Mouse (Mus musculus) thymus, postnatal 14 days (tissue): ENCODE measurements around the gene Tmc8.
"Not testable (repeated sequence)": the region's sequence is repeated elsewhere in the genome, so short reads cannot be mapped to it uniquely, and the experiment has no call there.

Experiments used
- DNase-seq: peaks from one replicate; pipeline ENCODE4 v3.0.0; 2021

The Tmc8 gene

DNA sequence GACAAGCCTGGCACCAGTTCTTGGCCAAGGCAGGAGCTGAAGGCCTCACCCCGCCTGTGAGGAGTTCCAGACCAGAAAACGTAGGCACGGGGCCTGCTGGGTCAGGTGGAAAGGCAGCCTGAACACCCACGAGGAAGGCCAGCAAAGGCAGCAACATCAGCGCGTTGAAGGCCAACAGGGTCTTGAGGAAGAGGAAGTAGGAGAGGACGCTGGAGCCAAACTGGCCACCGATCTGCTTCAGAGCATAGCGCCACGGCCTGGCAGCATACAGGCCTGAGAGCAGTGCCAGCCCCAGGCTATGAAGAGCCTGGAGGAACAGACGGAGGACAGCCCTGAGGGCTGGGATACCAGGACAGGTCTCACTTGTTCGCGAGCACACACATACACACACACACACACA, 6.3 kb upstream of the Tmc8 start:
- no peak for DNase-seq

- DNase-seq: no peak
Measured at GRCm38 (mm10) chr11:117776085-117776792, 5.6 kb upstream of the Tmc8 start.

- DNase-seq: peak; percentile 56
Measured at GRCm38 (mm10) chr11:117777111-117777510, 4.8 kb upstream of the Tmc8 start.

DNA sequence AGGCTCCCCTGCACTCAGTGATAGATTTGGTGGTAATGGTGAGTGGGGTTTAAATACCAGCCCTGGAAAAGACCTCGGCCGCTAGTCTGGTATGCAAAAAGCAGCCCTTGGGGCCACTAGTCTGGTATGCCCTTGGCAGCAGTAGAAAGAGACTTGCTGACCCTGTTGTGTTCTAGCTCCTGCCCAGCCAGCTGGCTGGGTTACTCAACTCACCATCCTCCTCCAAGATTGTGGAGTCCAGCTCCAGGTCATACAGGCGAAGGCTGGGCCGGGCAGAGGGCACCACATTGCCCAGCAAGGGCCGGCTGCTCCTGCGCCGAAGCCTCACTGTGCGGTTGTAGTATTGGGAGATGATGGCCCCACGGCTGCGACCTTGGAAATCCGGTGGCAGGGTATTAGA, 3.8 kb upstream of the Tmc8 start:
- DNase-seq: no peak

- peak; percentile 43 for DNase-seq
Measured at GRCm38 (mm10) chr11:117778851-117779433, 2.9 kb upstream of the Tmc8 start.

DNA sequence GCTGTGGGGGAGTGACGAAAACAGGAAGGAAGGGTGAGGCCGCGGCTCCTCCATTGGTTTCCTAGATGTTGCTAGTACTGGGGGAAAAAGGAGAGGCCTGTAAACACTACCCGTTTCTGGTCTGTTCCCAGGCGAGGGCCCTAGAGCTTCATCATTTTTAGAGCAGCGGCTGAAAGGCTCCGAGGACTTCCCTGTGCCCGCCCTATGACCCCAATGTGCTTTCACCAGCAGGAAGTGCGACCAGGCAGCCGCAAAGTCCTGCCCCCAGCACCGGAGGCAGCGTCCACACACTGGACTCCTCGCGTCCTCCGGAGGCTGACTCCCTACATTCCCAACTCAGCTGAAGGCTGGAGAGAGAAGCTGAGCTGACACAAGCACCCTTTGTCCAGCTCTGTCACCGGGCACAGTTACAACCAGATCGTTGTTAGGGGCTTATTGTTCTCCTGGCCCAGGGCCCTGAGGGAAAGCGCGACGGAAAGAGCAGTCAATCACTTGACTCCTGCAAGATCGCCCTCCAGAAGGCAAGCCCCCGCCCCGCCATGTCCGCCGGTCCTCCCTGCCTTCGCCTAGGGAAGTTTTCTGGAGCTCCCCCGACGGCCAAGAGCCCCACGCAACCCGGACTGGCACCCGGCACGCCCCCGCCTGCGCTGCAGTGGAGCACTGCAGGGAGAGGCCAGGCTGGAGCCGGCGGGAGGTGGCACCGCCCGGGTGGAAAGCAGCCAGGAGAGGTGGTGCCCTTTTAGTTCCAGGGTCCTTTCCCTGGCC, 2.3 kb upstream of the Tmc8 start:
- peak; percentile 65 for DNase-seq

DNA sequence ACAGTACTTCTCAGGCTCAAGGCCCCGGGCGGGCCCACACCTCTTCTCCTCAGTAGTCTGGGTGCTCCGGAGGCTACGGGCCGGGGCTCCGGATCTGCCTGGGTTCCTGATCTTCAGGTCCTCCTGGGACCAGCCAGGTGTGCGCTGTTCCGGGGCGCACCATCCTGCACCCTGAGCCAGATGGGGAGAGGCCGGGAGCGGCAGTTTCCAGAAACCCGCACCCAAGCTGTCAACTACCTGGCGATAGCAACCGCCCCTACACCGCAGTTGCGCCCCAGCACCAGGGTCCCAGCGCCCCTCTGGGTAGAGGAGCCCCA, 1.7 kb upstream of the Tmc8 start:
- no peak for DNase-seq

DNA sequence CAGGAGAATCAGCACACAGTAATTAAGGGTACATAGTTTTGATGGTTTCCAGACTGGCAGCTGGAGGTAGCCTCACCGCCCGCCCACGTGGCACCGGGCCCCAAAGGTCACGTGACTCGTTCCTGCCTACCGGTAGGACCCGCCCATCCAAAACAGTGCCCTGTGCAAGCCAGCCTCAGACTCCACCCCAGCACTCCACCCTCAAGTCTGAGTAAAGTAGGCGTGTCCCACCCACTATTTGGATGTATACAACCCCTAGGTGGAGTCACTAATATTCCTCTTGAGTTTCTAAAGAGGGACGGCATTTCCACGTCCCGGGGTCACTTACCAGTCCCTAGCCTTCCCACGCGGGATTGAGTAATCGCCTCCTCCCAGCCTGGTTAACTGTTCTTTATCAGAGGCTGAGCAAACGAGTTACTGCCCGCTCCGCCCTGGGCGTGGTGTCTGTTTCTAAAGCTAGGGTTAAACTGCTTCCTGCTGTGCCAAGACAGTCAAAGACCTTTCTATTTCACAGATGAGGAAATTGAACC, 1.2 kb upstream of the Tmc8 start:
- peak; percentile 96 for DNase-seq

GRCm38 (mm10) chr11:117781199-117781821, 566 bp upstream of the Tmc8 start:
- DNase-seq: peak; percentile 91

DNA sequence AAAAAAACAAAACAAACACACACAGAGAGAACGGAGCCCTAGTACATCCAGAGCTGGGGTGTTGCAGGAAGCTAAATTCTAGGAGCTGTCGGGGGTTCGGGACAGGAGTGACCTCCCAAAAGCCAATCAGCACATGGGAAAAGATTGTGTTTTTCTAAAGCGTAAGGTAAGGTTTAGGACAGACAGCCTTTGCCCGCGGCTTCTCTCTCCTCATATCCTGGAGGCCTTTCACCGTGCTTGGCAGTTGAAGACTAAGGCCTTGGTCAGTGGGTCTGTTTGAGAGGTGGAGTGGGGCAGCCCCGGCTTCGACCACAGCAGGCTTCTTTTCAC, 794 bp downstream of the Tmc8 start:
- no peak for DNase-seq

DNA sequence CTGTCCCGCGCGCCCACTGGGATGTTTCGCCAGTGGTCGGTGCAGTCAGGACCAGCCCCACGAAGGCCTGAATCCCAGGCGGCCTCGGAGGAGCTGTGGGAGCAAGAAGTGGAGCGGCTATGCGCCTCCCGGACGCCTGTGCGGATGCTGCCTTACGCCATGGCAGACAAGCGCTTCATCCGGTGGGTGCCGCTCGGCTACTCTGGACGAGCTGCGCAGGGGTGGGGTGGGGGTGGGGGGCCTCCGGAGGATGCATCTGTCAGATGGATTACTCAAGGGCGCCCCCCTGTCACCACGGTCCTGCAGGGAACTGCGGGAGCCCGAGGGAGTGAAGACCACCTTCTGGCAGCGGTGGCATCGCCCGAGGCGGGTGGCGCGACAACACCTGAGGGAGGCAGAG, 1.2 kb downstream of the Tmc8 start:
- DNase-seq: peak; percentile 97

- DNase-seq: peak; percentile 58
Measured at GRCm38 (mm10) chr11:117783683-117784309, 1.9 kb downstream of the Tmc8 start.

GRCm38 (mm10) chr11:117786294-117786693, 4.4 kb downstream of the Tmc8 start:
- DNase-seq: peak; percentile 82

- DNase-seq: not testable (repeated sequence)
Measured at GRCm38 (mm10) chr11:117788481-117788880, 6.6 kb downstream of the Tmc8 start.

- DNase-seq: peak; percentile 72
Measured at GRCm38 (mm10) chr11:117790286-117790685, 8.4 kb downstream of the Tmc8 start.

DNA sequence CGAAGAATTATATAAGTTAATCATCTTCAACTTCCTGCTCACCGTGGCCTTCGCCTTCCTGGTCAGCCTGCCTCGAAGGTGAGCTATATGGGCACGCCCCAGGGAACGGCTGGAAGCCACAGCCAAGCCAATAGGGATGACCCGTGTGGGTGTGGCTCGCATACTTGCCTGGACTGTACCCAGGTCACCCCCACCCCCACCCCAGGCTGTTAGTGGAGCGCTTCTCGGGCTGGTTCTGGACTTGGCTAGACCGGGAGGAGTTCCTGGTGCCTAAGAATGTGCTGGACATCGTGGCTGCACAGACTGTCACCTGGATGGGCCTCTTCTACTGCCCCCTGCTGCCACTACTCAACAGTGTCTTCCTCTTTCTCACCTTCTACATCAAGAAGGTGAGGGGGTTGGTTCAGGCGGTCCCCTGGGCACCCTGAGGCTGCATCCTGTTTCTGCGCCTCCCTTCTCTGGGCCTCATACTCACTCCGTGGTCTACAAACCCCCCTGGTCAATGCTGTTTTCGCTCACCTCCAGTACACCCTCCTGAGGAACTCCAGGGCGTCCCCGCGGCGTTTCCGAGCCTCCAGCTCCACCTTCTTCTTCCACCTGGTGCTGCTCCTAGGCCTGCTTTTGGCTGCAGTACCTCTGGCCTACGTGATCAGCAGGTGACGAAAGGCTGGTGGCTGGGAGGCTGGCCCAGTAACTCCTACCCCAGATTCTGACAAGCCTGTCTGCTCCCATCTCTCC, 9.0 kb downstream of the Tmc8 start:
- peak; percentile 44 for DNase-seq

GRCm38 (mm10) chr11:117791441-117791761, 9.5 kb downstream of the Tmc8 start:
- DNase-seq: no peak

DNA sequence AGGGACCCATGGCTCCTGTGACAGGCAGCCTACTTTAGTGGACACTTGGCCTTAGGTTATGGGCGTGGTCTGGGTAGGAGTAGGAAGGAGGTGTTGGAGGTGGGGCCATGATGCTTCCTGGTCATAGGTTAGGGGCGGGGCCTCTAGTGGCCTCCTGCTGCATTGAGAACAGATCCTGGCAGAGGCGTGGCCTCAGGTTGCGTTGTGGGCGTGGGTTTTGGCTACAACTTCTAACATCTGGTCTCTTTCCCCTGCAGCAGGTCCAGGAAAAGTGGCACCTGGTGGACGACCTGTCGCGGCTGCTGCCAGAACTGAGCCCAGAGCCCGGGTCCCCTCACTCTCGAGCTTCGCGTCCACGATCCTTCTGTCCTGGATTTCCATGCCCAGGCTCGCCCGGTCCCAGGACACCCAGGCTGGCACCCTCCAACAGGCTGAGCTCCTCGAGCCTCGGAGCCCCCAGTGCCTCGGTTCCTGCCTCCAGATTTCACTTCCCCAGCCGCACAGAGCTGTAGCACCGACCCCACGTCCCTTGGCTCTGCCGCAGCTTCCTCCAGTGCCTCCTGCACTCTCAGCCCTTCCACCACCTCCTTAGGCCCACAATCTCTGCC, 10.5 kb downstream of the Tmc8 start:
- peak; percentile 62 for DNase-seq

- DNase-seq: peak; percentile 48
Measured at GRCm38 (mm10) chr11:117794035-117794551, 12.2 kb downstream of the Tmc8 start.

DNA sequence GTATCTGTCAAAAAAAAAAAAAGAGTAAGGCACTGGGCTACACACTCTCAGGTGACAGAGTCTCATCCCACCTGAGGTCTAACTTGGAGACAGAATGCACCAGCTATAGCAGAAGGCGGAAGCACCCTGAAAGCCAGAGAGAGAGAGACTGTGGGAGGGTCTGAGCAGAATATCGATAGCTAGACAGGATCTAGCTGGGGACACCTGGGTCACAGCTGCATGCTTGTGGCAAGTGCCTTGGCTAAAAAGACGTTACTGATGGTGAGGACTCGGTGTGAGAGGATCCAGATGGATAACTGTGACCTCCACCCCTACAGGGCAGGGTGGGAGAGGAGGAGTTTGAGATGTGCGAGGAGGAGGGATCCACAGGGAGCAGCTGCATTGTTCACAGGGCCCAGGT, 15.1 kb downstream of the Tmc8 start:
- peak; percentile 30 for DNase-seq

GRCm38 (mm10) chr11:117797511-117798159, 15.8 kb downstream of the Tmc8 start, which contains the start of gene 6030468B19Rik:
Gene 6030468B19Rik (plus strand): TSS chr11:117797660.
- no peak for DNase-seq
